Mouse (Mus musculus) liver, embryonic 14.5 days (tissue): ENCODE measurements around the gene Oprm1.

Experiments
- CTCF ChIP-seq: IDR thresholded peaks from 2 replicates; pipeline ENCODE4 v1.5.1; 2016; ENCODE audit warnings: antibody characterized with exemption, low read depth, control low read depth
- EP300 ChIP-seq: IDR thresholded peaks from 2 replicates; pipeline ENCODE4 v1.6.1; 2016; ENCODE audit warnings: antibody characterized with exemption, low read depth

- no peak for TF ChIP-seq CTCF
- TF ChIP-seq EP300: no peak
Measured at GRCm38 (mm10) chr10:6788517-6789237, 30.4 kb downstream of the Oprm1 start.
